Mouse (Mus musculus): Measurements from ENCODE around the gene Trim16. TPM values are rescaled to one million over a fixed set of nuclear protein-coding genes. Genes with fewer than 3 reads are reported as not detected.
A peak's percentile ranks its signal among the peaks of the same experiment; 100 is the strongest.

Trim16 gene
- polyA plus RNA-seq (2012; rRNA removed): 2.9 and 3.7 TPM in 2 replicates

GRCm38 (mm10) chr11:62820059-62820541, at the start of gene Trim16:
TSS of gene Trim16 (plus strand) at chr11:62820231.
- no peak for TF ChIP-seq CTCF (conservative IDR thresholded peaks at IDR 0.05; ENCODE audit: insufficient read depth, insufficient read length, low read depth, low read length)
- no peak for TF ChIP-seq POLR2A (IDR thresholded peaks at IDR 0.05; ENCODE audit: low read depth, low read length)
- Histone ChIP-seq H3K27me3 (replicated peaks; ENCODE audit: control insufficient read depth, insufficient read depth, low read length) (no peaks in the 10 kb centered on the region), H3K36me3 (ENCODE audit: control insufficient read depth, insufficient read depth, low read length) (no peaks in the 10 kb centered on the region), H3K4me3 (ENCODE audit: insufficient read depth, low read depth, low read length) (peak within 1 kb of the TSS; percentile 62), H3K27ac (ENCODE audit: insufficient read depth, low read depth, low read length) (peak within 1 kb of the TSS; percentile 73), H3K4me1 (ENCODE audit: control insufficient read depth, insufficient read depth, low read length) (no peaks in the 10 kb centered on the region)
- 9% methylated on average over 15 of the region's 15 CpGs for WGBS
- DNase-seq: peak; percentile 93

- H3K27me3 ChIP-seq (replicated peaks; ENCODE audit: control insufficient read depth, insufficient read depth, low read length): no peaks in the 10 kb centered on the region
- WGBS: 95% methylated on average over 7 of the region's 7 CpGs
- no peak for DNase-seq
- H3K27ac ChIP-seq (ENCODE audit: insufficient read depth, low read depth, low read length): no peak overlapping the region
- H3K36me3 ChIP-seq (ENCODE audit: control insufficient read depth, insufficient read depth, low read length): peaks cover 2% of the 10 kb centered on the region
- no peaks in the 10 kb centered on the region for H3K4me1 ChIP-seq (ENCODE audit: control insufficient read depth, insufficient read depth, low read length)
- TF ChIP-seq POLR2A (IDR thresholded peaks at IDR 0.05; ENCODE audit: low read depth, low read length) (no peak), CTCF (conservative IDR thresholded peaks at IDR 0.05; ENCODE audit: insufficient read depth, insufficient read length, low read depth, low read length) (no peak)
- H3K4me3 ChIP-seq (ENCODE audit: insufficient read depth, low read depth, low read length): no peak overlapping the region
These were observed 43.5 kb upstream of the Trim16 start for GRCm38 (mm10) chr11:62776510-62776909.

GRCm38 (mm10) chr11:62788935-62789616, 31.0 kb upstream of the Trim16 start, which contains the start of gene Zfp286:
TSS of gene Zfp286 (minus strand) at chr11:62789462.
- TF ChIP-seq POLR2A (IDR thresholded peaks at IDR 0.05; ENCODE audit: low read depth, low read length) (no peak), CTCF (conservative IDR thresholded peaks at IDR 0.05; ENCODE audit: insufficient read depth, insufficient read length, low read depth, low read length) (no peak)
- no peaks in the 10 kb centered on the region for H3K4me1 ChIP-seq (ENCODE audit: control insufficient read depth, insufficient read depth, low read length)
- peak within 1 kb of the TSS; percentile 61 for H3K4me3 ChIP-seq (ENCODE audit: insufficient read depth, low read depth, low read length)
- no peaks in the 10 kb centered on the region for H3K36me3 ChIP-seq (ENCODE audit: control insufficient read depth, insufficient read depth, low read length)
- no peaks in the 10 kb centered on the region for H3K27me3 ChIP-seq (replicated peaks; ENCODE audit: control insufficient read depth, insufficient read depth, low read length)
- WGBS: 6% methylated on average over 34 of the region's 34 CpGs
- no peak within 1 kb of the TSS for H3K27ac ChIP-seq (ENCODE audit: insufficient read depth, low read depth, low read length)
- DNase-seq: peak; percentile 70

GRCm38 (mm10) chr11:62789617-62789936, 30.5 kb upstream of the Trim16 start:
- H3K4me3 ChIP-seq (ENCODE audit: insufficient read depth, low read depth, low read length): peak overlapping the region; percentile 61
- no peak for DNase-seq
- WGBS: 58% methylated on average over 3 of the region's 3 CpGs

GRCm38 (mm10) chr11:62804119-62804518, 15.9 kb upstream of the Trim16 start:
- H3K27ac ChIP-seq (ENCODE audit: insufficient read depth, low read depth, low read length): no peak overlapping the region
- no peaks in the 10 kb centered on the region for H3K36me3 ChIP-seq (ENCODE audit: control insufficient read depth, insufficient read depth, low read length)
- TF ChIP-seq CTCF (conservative IDR thresholded peaks at IDR 0.05; ENCODE audit: insufficient read depth, insufficient read length, low read depth, low read length) (no peak), POLR2A (IDR thresholded peaks at IDR 0.05; ENCODE audit: low read depth, low read length) (no peak)
- no peaks in the 10 kb centered on the region for H3K27me3 ChIP-seq (replicated peaks; ENCODE audit: control insufficient read depth, insufficient read depth, low read length)
- H3K4me1 ChIP-seq (ENCODE audit: control insufficient read depth, insufficient read depth, low read length): no peaks in the 10 kb centered on the region
- 64% methylated on average over 13 of the region's 13 CpGs for WGBS
- no peak overlapping the region for H3K4me3 ChIP-seq (ENCODE audit: insufficient read depth, low read depth, low read length)
- no peak for DNase-seq

More at GRCm38 (mm10) chr11:62789617-62789936, 30.5 kb upstream of the Trim16 start:
- Histone ChIP-seq H3K4me1 (ENCODE audit: control insufficient read depth, insufficient read depth, low read length) (no peaks in the 10 kb centered on the region), H3K36me3 (ENCODE audit: control insufficient read depth, insufficient read depth, low read length) (no peaks in the 10 kb centered on the region), H3K27ac (ENCODE audit: insufficient read depth, low read depth, low read length) (no peak overlapping the region), H3K27me3 (replicated peaks; ENCODE audit: control insufficient read depth, insufficient read depth, low read length) (no peaks in the 10 kb centered on the region)
- no peak for TF ChIP-seq CTCF (conservative IDR thresholded peaks at IDR 0.05; ENCODE audit: insufficient read depth, insufficient read length, low read depth, low read length)
- TF ChIP-seq POLR2A (IDR thresholded peaks at IDR 0.05; ENCODE audit: low read depth, low read length): no peak

- Histone ChIP-seq H3K36me3 (ENCODE audit: control insufficient read depth, insufficient read depth, low read length) (no peaks in the 10 kb centered on the region), H3K4me3 (ENCODE audit: insufficient read depth, low read depth, low read length) (no peak overlapping the region), H3K27ac (ENCODE audit: insufficient read depth, low read depth, low read length) (no peak overlapping the region), H3K4me1 (ENCODE audit: control insufficient read depth, insufficient read depth, low read length) (no peaks in the 10 kb centered on the region), H3K27me3 (replicated peaks; ENCODE audit: control insufficient read depth, insufficient read depth, low read length) (no peaks in the 10 kb centered on the region)
- WGBS: 95% methylated on average over 2 of the region's 2 CpGs
- DNase-seq: no peak
- TF ChIP-seq CTCF (conservative IDR thresholded peaks at IDR 0.05; ENCODE audit: insufficient read depth, insufficient read length, low read depth, low read length) (no peak), POLR2A (IDR thresholded peaks at IDR 0.05; ENCODE audit: low read depth, low read length) (no peak)
These were observed 12.1 kb upstream of the Trim16 start for GRCm38 (mm10) chr11:62807965-62808364.

GRCm38 (mm10) chr11:62809201-62809600, 10.8 kb upstream of the Trim16 start:
- no peak for DNase-seq
- peak; percentile 42; the same call in 1 of the 2 replicates for TF ChIP-seq CTCF (conservative IDR thresholded peaks at IDR 0.05; ENCODE audit: insufficient read depth, insufficient read length, low read depth, low read length)
- no peak for TF ChIP-seq POLR2A (IDR thresholded peaks at IDR 0.05; ENCODE audit: low read depth, low read length)
- no peak overlapping the region for H3K4me3 ChIP-seq (ENCODE audit: insufficient read depth, low read depth, low read length)
- no peaks in the 10 kb centered on the region for H3K27me3 ChIP-seq (replicated peaks; ENCODE audit: control insufficient read depth, insufficient read depth, low read length)
- no peaks in the 10 kb centered on the region for H3K4me1 ChIP-seq (ENCODE audit: control insufficient read depth, insufficient read depth, low read length)
- H3K27ac ChIP-seq (ENCODE audit: insufficient read depth, low read depth, low read length): no peak overlapping the region
- 68% methylated on average over 4 of the region's 4 CpGs for WGBS
- H3K36me3 ChIP-seq (ENCODE audit: control insufficient read depth, insufficient read depth, low read length): no peaks in the 10 kb centered on the region

Measured in kidney, adult 2 months (tissue).